Mouse (Mus musculus): Measurements from ENCODE around the gene 4933428G20Rik. TPM values are rescaled to one million over a fixed set of nuclear protein-coding genes. Genes with fewer than 3 reads are reported as not detected.

The 4933428G20Rik gene
- polyA plus RNA-seq, 1 experiment from 2014 or later = 1.2 TPM

- H3K4me3 ChIP-seq (replicated peaks) = peak overlapping the region; percentile 60
- peak overlapping the region; percentile 78 for H3K27ac ChIP-seq
- peak overlapping the region; percentile 85 for H3K4me2 ChIP-seq (replicated peaks)
- H3K27me3 ChIP-seq = no peaks in the 10 kb centered on the region
- peak overlapping the region; percentile 80 for H3K9ac ChIP-seq (replicated peaks)
- peaks cover 54% of the 10 kb centered on the region for H3K4me1 ChIP-seq (replicated peaks)
- 15% methylated on average over 15 of the region's 15 CpGs for WGBS
- H3K9me3 ChIP-seq = no peaks in the 10 kb centered on the region
- ATAC-seq = peak; percentile 90
- peaks cover 26% of the 10 kb centered on the region; the same call in 1 of the 2 replicates for H3K36me3 ChIP-seq
Measured at GRCm38 (mm10) chr11:97449601-97450293, 50.4 kb downstream of the 4933428G20Rik start.

- Histone ChIP-seq H3K36me3 (peaks cover 19% of the 10 kb centered on the region; the same call in 1 of the 2 replicates), H3K27me3 (no peaks in the 10 kb centered on the region), H3K9me3 (no peaks in the 10 kb centered on the region), H3K4me1 (replicated peaks) (peaks cover 46% of the 10 kb centered on the region), H3K4me2 (replicated peaks) (no peak overlapping the region), H3K27ac (peak overlapping the region; percentile 30; the same call in 1 of the 2 replicates), H3K4me3 (replicated peaks) (no peak overlapping the region), H3K9ac (replicated peaks) (no peak overlapping the region)
- 93% methylated on average over 11 of the region's 11 CpGs for WGBS
- ATAC-seq = no peak
Measured at GRCm38 (mm10) chr11:97448611-97449394, 51.3 kb downstream of the 4933428G20Rik start.

GRCm38 (mm10) chr11:97447979-97448378 lies 52.2 kb downstream of the 4933428G20Rik start:
- WGBS = 76% methylated on average over 7 of the region's 7 CpGs
- peaks cover 39% of the 10 kb centered on the region for H3K4me1 ChIP-seq (replicated peaks)

GRCm38 (mm10) chr11:97445999-97446511 lies 54.1 kb downstream of the 4933428G20Rik start:
- Histone ChIP-seq H3K4me3 (replicated peaks) (no peak overlapping the region), H3K9me3 (no peaks in the 10 kb centered on the region), H3K4me1 (replicated peaks) (peaks cover 39% of the 10 kb centered on the region), H3K9ac (replicated peaks) (no peak overlapping the region), H3K36me3 (peaks cover 3% of the 10 kb centered on the region; the same call in 1 of the 2 replicates), H3K27me3 (peaks cover 17% of the 10 kb centered on the region), H3K27ac (no peak overlapping the region), H3K4me2 (replicated peaks) (no peak overlapping the region)
- WGBS = 57% methylated on average over 4 of the region's 4 CpGs
- no peak for ATAC-seq

More at GRCm38 (mm10) chr11:97447979-97448378, 52.2 kb downstream of the 4933428G20Rik start:
- no peaks in the 10 kb centered on the region for H3K27me3 ChIP-seq
- no peak overlapping the region for H3K9ac ChIP-seq (replicated peaks)
- no peaks in the 10 kb centered on the region for H3K9me3 ChIP-seq
- peaks cover 12% of the 10 kb centered on the region; the same call in 1 of the 2 replicates for H3K36me3 ChIP-seq
- no peak overlapping the region for H3K4me2 ChIP-seq (replicated peaks)
- H3K27ac ChIP-seq = no peak overlapping the region
- ATAC-seq = no peak
- H3K4me3 ChIP-seq (replicated peaks) = no peak overlapping the region

GRCm38 (mm10) chr11:97445596-97445995 lies 54.5 kb downstream of the 4933428G20Rik start:
- Histone ChIP-seq H3K27me3 (peaks cover 21% of the 10 kb centered on the region), H3K4me1 (replicated peaks) (peaks cover 38% of the 10 kb centered on the region), H3K4me2 (replicated peaks) (no peak overlapping the region), H3K9me3 (no peaks in the 10 kb centered on the region), H3K4me3 (replicated peaks) (no peak overlapping the region), H3K36me3 (peaks cover 3% of the 10 kb centered on the region; the same call in 1 of the 2 replicates), H3K9ac (replicated peaks) (no peak overlapping the region), H3K27ac (no peak overlapping the region)
- WGBS = 77% methylated on average over 6 of the region's 6 CpGs
- ATAC-seq = no peak

- no peaks in the 10 kb centered on the region for H3K9me3 ChIP-seq
- peaks cover 46% of the 10 kb centered on the region for H3K27me3 ChIP-seq
- 87% methylated on average over 11 of the region's 11 CpGs for WGBS
- H3K9ac ChIP-seq (replicated peaks) = 0 out of 2 replicates have a peak overlapping the region, but pooled peaks have one; percentile 5
- no peak for ATAC-seq
- H3K4me3 ChIP-seq (replicated peaks) = no peak overlapping the region
- peaks cover 32% of the 10 kb centered on the region for H3K4me1 ChIP-seq (replicated peaks)
- H3K4me2 ChIP-seq (replicated peaks) = no peak overlapping the region
- H3K36me3 ChIP-seq = no peaks in the 10 kb centered on the region
- no peak overlapping the region for H3K27ac ChIP-seq
Measured at GRCm38 (mm10) chr11:97442891-97443675, 57.1 kb downstream of the 4933428G20Rik start.

- no peaks in the 10 kb centered on the region for H3K36me3 ChIP-seq
- WGBS = 2% methylated on average over 3 of the region's 3 CpGs
- ATAC-seq = peak; percentile 66
- H3K27ac ChIP-seq = no peak overlapping the region
- no peaks in the 10 kb centered on the region for H3K9me3 ChIP-seq
- peaks cover 38% of the 10 kb centered on the region for H3K4me1 ChIP-seq (replicated peaks)
- H3K4me3 ChIP-seq (replicated peaks) = no peak overlapping the region
- peaks cover 53% of the 10 kb centered on the region for H3K27me3 ChIP-seq
- H3K9ac ChIP-seq (replicated peaks) = peak overlapping the region; percentile 19; the same call in 1 of the 2 replicates
- peak overlapping the region; percentile 51 for H3K4me2 ChIP-seq (replicated peaks)
Measured at GRCm38 (mm10) chr11:97441658-97442125, 58.4 kb downstream of the 4933428G20Rik start.

GRCm38 (mm10) chr11:97441036-97441657 lies 59.0 kb downstream of the 4933428G20Rik start:
- 0 out of 2 replicates have a peak overlapping the region, but pooled peaks have one; percentile 19 for H3K9ac ChIP-seq (replicated peaks)
- 0 out of 2 replicates have a peak overlapping the region, but pooled peaks have one; percentile 37 for H3K4me3 ChIP-seq (replicated peaks)
- ATAC-seq = 0 out of 2 replicates have a peak, but pooled peaks have one; percentile 9

More at GRCm38 (mm10) chr11:97441036-97441657, 59.0 kb downstream of the 4933428G20Rik start:
- H3K36me3 ChIP-seq = no peaks in the 10 kb centered on the region
- H3K9me3 ChIP-seq = no peaks in the 10 kb centered on the region
- H3K4me2 ChIP-seq (replicated peaks) = peak overlapping the region; percentile 51
- H3K27me3 ChIP-seq = peaks cover 53% of the 10 kb centered on the region
- no peak overlapping the region; the same call in 1 of the 2 replicates for H3K27ac ChIP-seq
- WGBS = 60% methylated on average over 15 of the region's 15 CpGs
- H3K4me1 ChIP-seq (replicated peaks) = peaks cover 38% of the 10 kb centered on the region

Data from midbrain, embryonic 13.5 days (tissue).